Comparison of ENCODE assay signal across 8 mouse cellular contexts in the genomic region with DNA sequence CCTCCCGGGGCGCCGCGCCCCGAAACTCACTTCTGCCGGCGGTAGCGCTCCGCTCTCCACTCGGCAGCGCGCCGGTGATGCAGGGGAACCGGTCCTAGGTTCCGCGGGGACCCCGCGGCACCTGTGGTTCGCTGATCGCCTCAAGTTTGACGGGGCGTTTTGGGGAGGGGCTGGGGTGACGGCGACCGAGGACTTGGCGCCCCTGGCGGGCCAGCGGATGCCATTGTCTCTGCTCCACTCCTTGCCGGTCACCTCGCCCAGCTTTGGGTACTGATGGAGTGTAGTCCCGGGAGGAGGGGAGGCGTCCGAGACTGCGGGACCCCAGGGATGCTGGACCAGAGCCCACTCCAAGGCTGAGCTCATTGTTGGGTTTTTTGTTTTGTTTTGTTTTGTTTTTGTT. TPM values are rescaled to one million over a fixed set of nuclear protein-coding genes. Genes with fewer than 3 reads are reported as not detected.
A peak's percentile ranks its signal among the peaks of the same experiment; 100 is the strongest.
DNase-seq lines count a peak whose midpoint lies in the region; ATAC-seq and TF ChIP-seq lines count a peak whose summit lies in the region.

No protein-coding gene starts in this region.

- H3K27ac ChIP-seq in embryonic facial prominence, embryonic 12.5 days: peak overlapping the region; percentile 80
- peak overlapping the region; percentile 76 for H3K27ac ChIP-seq in heart, embryonic 16.5 days (ENCODE audit: low read length)
- peak overlapping the region; percentile 54 for H3K27ac ChIP-seq in lung, postnatal 0 days (ENCODE audit: low read length)

- TF ChIP-seq CTCF in lung, postnatal 0 days (IDR thresholded peaks at IDR 0.05): peak; percentile 36

- peak overlapping the region; percentile 55 for H3K4me3 ChIP-seq in embryonic facial prominence, embryonic 12.5 days
- peak overlapping the region; percentile 72 for H3K4me3 ChIP-seq in heart, embryonic 16.5 days (ENCODE audit: low read length)
- H3K4me3 ChIP-seq in lung, postnatal 0 days (ENCODE audit: low read depth, low read length): peak overlapping the region; percentile 64

- no peaks in the 10 kb centered on the region for H3K36me3 ChIP-seq in embryonic facial prominence, embryonic 12.5 days
- no peaks in the 10 kb centered on the region for H3K36me3 ChIP-seq in heart, embryonic 16.5 days (ENCODE audit: control insufficient read depth, insufficient read depth)
- no peaks in the 10 kb centered on the region for H3K36me3 ChIP-seq in lung, postnatal 0 days (ENCODE audit: insufficient read depth, low read length)

- H3K4me2 ChIP-seq in embryonic facial prominence, embryonic 12.5 days (replicated peaks): peak overlapping the region; percentile 52
- peak overlapping the region; percentile 72 for H3K4me2 ChIP-seq in heart, embryonic 16.5 days (ENCODE audit: low read depth, low read length)
- H3K4me2 ChIP-seq in lung, postnatal 0 days (replicated peaks; ENCODE audit: low read depth, low read length): peak overlapping the region; percentile 58

- WGBS in embryonic facial prominence, embryonic 12.5 days: 21% methylated on average over 29 of the region's 34 CpGs
- WGBS in heart, embryonic 16.5 days: 11% methylated on average over 20 of the region's 34 CpGs
- WGBS in lung, postnatal 0 days: 24% methylated on average over 18 of the region's 34 CpGs

- H3K4me1 ChIP-seq in embryonic facial prominence, embryonic 12.5 days: no peaks in the 10 kb centered on the region
- H3K4me1 ChIP-seq in heart, embryonic 16.5 days (ENCODE audit: control insufficient read depth, insufficient read depth, low read length): no peaks in the 10 kb centered on the region
- H3K4me1 ChIP-seq in lung, postnatal 0 days (ENCODE audit: insufficient read depth, low read depth, low read length): no peaks in the 10 kb centered on the region

- H3K27me3 ChIP-seq in embryonic facial prominence, embryonic 12.5 days: no peaks in the 10 kb centered on the region
- H3K27me3 ChIP-seq in heart, embryonic 16.5 days (ENCODE audit: control insufficient read depth, insufficient read depth, low read length): no peaks in the 10 kb centered on the region
- no peaks in the 10 kb centered on the region for H3K27me3 ChIP-seq in lung, postnatal 0 days (replicated peaks; ENCODE audit: insufficient read depth, low read length)

- DNase-seq in CD8-positive naive resting alpha-beta T cell, adult 2 months (ENCODE audit: low read depth in 2 of 2, low spot score in 2 of 2): peak; percentile 17 to 24
- DNase-seq in adrenal gland, adult 2 months: peak; percentile 37
- DNase-seq in kidney, postnatal 25 days: peak; percentile 10 to 48
- DNase-seq in lung, postnatal 0 days (ENCODE audit: low spot score): peak; percentile 43
- DNase-seq in ovary, postnatal 14 days (ENCODE audit: low spot score): peak; percentile 17
- no peak for DNase-seq in adipocyte (ENCODE audit: low spot score)

- peak overlapping the region; percentile 55 for H3K9ac ChIP-seq in embryonic facial prominence, embryonic 12.5 days
- H3K9ac ChIP-seq in heart, embryonic 16.5 days (ENCODE audit: low read length): peak overlapping the region; percentile 72
- H3K9ac ChIP-seq in lung, postnatal 0 days (replicated peaks; ENCODE audit: low read depth): peak overlapping the region; percentile 34; the same call in 1 of the 2 replicates

- peak; percentile 11; the same call in 1 of the 2 replicates for ATAC-seq in embryonic facial prominence, embryonic 12.5 days (ENCODE audit: insufficient number of reproducible peaks, insufficient read depth, low FRiP score, low TSS enrichment)
- peak; percentile 14; the same call in 1 of the 2 replicates for ATAC-seq in heart, embryonic 16.5 days (replicated peaks; ENCODE audit: extremely low read depth, insufficient read depth, low FRiP score)
- peak; percentile 16 for ATAC-seq in lung, postnatal 0 days

- H3K9me3 ChIP-seq in embryonic facial prominence, embryonic 12.5 days: peaks cover 2% of the 10 kb centered on the region; the same call in 1 of the 2 replicates
- no peaks in the 10 kb centered on the region for H3K9me3 ChIP-seq in heart, embryonic 16.5 days (replicated peaks; ENCODE audit: control insufficient read depth, low read length)
- no peaks in the 10 kb centered on the region for H3K9me3 ChIP-seq in lung, postnatal 0 days (ENCODE audit: low read length)

- TF ChIP-seq EP300 in lung, postnatal 0 days (IDR thresholded peaks at IDR 0.05): no peak

RNA-seq across cellular contexts. Expression of gene Ap1s2, which starts 0.6 kb away (rescaled TPM):
- 10 to 100 TPM; 12.1 to 17.2 TPM for total RNA-seq in adrenal gland, adult 2 months (2021)
- polyA plus RNA-seq in adrenal gland, adult 2 months (2012; rRNA removed): 4.6 and 5.0 TPM in 2 replicates
- polyA plus RNA-seq in embryonic facial prominence, embryonic 12.5 days (2016; fragmentation: Nextera tagmentation; extraction: Ambion mirVana): 23.2 and 23.3 TPM in 2 replicates
- polyA plus RNA-seq in heart, embryonic 16.5 days (2015; fragmentation: Nextera tagmentation; extraction: Ambion mirVana): 16.9 and 18.8 TPM in 2 replicates
- polyA plus RNA-seq in lung, postnatal 0 days (2015; fragmentation: Nextera tagmentation; extraction: Ambion mirVana): 24.4 and 35.4 TPM in 2 replicates

RNA-seq across cellular contexts. Expression of gene Zrsr2, which starts 49.1 kb away (rescaled TPM):
- total RNA-seq in adrenal gland, adult 2 months (2021): 10 to 100 TPM; 21.9 to 23.9 TPM
- 4.6 and 5.9 TPM in 2 replicates for polyA plus RNA-seq in adrenal gland, adult 2 months (2012; rRNA removed)
- polyA plus RNA-seq in embryonic facial prominence, embryonic 12.5 days (2016; fragmentation: Nextera tagmentation; extraction: Ambion mirVana): 82.9 and 86.8 TPM in 2 replicates
- 27.2 and 27.5 TPM in 2 replicates for polyA plus RNA-seq in heart, embryonic 16.5 days (2015; fragmentation: Nextera tagmentation; extraction: Ambion mirVana)
- polyA plus RNA-seq in lung, postnatal 0 days (2015; fragmentation: Nextera tagmentation; extraction: Ambion mirVana): 30.5 and 32.8 TPM in 2 replicates
